Mouse (Mus musculus) testis, adult 2 months (tissue): ENCODE measurements around the gene Phldb2.

ENCODE experiments used
- CTCF ChIP-seq: fragments of 200-500 bp; IDR thresholded peaks from 2 replicates; pipeline ENCODE4 v1.5.1; 2012; ENCODE audit warnings: low read depth, mild to moderate bottlenecking, inconsistent platforms, low read length, moderate library complexity; ENCODE audit not compliant: control insufficient read depth, insufficient read depth, insufficient replicate concordance
- POLR2A ChIP-seq: fragments of 200-500 bp; IDR thresholded peaks from 2 replicates; pipeline ENCODE4 v1.6.1; 2012; ENCODE audit warnings: low read depth, mild to moderate bottlenecking, inconsistent platforms, low read length, moderate library complexity; ENCODE audit not compliant: control insufficient read depth

GRCm38 (mm10) chr16:45819911-45820310 is 133.5 kb downstream of the Phldb2 start:
- TF ChIP-seq POLR2A (no peak), CTCF (no peak)
